Mouse (Mus musculus): ENCODE data around the gene Plpp1.

The Plpp1 gene

DNA sequence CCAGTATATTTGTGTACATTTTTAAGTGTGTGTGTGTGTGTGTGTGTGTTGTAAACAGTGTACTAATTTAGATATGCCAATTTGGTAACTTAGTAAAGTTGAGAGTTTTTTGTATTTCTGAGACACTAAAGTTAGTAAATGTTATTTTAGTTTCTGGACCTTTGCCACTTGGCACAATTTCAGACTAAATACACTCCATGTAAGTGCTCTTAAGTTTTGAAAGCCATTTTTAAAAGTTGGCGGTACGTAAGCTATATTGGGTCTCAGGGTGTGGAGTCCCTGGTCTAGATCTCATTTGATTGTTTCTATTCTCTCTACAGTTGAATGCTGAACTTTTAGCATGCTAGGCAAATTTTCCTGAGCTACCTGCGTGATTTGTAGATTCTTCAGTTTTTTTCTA is 17.5 kb downstream of the Plpp1 start:
- no peak for DNase-seq

DNA sequence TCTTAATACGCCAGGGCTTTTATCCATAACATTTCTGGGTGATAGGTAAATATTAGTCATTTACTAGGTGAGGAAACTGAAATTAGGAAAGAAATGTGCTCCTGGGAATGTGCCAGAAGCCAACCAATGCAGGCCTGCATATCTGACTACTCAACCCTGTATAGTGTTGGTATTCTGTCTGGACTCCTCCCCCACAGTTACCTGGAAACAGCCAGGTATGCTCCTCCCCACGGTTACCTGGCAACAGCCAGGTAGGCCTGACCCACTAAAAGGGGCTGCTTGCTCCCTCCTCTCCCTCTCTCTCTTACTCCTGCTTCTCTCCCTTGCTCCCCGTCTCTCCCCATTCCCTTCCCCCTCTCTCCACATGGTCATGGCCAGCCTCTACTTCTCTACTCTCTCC is 21.8 kb downstream of the Plpp1 start:
- no peak for DNase-seq

DNA sequence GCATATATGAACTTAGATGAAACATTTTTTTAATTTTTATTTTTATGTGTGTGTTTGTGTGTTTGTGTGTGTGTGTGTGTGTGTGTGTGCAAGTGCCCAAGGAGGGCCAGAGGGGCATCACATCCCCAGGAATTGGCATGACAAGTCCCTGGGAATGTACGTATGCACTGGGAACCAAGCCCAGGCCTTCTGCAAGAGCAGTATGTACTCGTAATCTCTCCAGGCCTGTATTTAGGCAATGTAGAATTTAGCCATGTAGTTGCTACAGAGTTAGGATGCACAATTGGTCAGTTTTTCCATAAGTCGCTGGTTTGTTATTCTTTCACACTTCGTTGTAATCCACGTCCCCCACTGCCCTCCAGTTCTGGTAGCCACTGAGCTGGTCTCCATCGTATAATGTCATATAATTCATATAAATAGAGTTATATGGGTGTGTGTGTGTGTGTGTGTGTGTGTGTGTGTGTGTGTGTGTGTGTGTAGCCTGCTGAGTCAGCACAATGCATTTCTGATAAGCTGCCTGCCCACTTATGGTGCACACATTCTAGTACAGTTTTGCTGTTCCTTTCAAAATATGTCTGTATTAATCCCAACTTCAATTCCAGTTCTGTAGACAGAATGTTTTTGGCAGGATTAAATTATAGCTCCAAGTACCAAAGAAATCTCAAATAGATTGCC is 22.8 kb downstream of the Plpp1 start:
- DNase-seq: no peak

DNA sequence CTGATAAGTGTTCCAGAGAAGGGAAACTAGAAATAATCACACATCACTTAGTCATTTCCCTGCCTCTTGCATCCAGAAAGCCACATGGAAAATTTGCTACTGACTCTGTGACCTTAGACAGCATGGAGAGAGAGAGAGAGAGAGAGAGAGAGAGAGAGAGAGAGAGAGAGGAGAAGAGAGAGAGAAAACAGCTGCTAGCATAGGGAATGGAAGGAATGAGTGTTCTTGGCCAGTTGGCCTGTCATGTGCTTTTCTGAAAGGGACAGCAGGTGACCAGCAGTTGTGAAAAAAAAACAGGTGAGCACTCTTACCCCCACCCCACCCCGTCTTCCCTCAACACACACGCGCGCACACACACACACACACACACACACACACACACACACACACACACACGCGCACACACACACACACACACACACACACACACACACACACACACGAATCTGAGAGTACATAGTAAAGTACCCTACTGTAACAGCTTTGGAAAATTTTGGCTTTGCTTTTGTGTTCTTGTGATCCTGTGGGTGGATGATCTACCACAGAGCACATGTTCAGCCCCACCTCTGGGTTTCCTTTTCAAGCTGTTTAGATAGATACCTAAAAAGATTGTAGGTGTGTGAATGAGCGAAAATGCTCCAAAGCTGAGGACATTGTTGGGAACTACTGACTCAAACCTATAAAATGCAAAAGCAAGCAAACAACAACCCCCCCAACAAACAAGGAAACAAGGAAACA is 23.5 kb downstream of the Plpp1 start:
- DNase-seq: no peak

DNA sequence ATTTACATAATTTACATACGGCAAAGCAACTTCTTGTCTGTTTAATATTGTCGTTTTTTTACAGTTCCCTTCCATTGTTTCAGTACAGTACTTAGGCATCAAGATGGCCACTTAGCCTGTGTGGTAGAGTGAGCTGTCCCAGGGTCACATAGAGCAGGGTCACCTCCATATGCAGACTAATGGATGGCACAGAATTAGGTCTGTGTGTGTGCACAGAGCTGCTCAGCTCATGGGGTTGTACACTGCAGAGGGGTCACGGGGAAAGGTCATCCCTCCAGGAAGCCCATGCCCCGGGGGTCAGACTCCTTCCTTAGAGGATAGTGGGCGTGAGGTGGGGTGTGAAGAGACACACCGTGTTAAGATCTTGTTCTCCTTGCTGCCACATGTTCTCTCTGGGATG is 24.9 kb downstream of the Plpp1 start:
- no peak for DNase-seq

DNA sequence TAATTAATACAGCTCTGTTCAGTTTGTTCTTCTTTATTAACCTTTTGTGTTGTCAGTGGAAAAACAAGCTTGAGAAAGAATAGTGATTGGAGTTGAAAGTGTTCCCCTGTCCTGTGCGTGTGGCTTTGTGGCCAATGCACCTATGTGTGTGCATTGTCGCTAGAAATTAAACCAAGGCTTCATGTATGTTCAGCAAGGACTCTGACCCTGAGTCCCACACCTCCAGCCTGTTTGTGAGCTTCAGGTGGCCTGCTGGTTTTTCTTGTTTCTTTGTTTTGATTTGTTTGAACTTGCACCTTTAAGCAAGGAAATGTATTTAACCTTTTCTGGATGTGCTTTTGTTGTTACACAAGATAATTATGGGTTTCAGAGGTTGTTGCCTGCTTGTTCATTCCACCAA is 29.0 kb downstream of the Plpp1 start:
- DNase-seq: no peak

DNA sequence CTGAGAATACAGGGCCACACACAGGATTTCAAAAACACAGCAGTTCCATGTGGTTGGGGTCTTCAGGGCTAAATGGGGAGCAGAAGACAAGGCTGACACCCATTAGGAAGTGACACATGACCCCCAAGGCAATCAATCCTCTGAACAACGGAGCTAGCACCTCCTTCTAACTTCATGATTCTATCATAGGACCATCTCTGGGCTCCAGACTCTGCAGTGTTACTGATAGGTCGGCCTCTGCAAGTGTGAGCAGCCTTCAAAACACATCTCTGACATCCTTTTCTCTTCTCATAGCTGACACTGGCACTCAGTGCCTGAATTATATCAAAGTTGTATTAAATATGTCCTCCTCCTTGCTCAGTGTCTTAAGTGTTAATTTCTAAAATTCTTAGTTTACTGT is 32.0 kb downstream of the Plpp1 start:
- DNase-seq: no peak

DNA sequence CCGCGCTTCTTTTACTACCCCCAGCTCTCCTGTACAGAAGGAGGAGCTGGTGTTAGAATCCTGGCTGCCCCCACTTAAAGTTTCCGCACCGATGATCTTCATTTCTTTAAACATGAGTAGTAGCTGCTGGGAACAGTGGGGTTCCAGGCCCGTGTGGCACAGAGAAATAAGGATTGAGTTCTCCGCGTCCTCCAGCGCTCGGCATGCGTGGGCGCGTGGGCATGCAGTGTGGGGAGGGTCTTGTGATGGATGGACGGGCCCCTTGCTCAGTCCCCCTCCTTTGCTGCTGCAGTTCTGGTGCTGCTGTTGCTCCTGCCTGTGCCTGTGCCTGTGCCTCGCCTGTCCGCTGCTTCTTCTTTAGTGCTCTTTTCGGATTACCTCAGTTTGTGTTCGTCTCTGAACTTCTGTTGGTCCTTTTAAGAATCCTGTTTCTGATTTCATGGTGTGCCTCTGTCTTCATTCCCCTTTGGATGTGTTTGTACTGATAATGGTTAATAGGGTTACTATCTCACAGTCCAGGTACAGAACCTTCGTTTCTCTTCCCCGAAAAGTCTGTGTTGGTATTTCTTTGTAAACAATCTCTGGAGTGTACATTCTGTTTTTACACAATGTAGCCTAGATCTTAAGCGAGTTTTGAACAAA is 32.8 kb downstream of the Plpp1 start:
- no peak for DNase-seq

DNA sequence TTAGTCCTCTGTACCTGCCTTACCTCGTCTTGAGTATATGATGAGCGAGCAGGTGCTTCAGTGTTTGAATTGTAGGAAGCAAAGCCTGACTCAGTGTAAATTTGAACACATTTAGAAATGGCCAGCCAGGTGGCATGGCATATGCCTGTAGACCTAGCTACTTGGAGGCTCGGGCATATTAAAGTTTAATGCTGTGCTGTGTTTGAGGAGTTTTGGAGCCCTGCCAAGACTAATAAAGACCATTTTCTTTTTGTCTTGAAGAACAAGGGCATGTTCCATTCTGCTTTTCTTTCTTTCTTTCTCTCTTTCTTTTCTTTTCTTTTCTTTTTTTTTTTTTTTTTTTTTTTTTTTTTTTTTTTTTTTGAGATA is 33.3 kb downstream of the Plpp1 start:
- DNase-seq: no peak

DNA sequence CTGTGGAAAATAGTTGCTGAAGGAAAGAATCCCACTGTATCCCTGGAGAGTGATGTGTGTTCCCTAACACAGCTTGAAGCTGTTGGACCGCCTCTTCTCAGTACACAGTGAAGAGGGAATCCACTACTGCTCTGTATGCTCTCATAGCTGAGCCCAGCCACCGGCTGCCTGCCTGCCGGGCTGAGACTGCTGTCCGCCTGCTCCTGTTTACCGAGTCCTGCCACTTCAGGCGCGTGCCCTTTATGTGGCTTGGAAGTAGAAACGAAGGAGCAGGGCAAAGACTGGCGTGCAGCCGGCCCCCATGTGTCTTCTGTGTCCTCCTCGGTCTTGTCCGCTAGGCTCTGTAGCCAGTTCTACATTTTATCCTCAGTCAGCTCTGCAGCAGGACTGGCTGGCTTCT is 34.5 kb downstream of the Plpp1 start:
- DNase-seq: no peak

DNA sequence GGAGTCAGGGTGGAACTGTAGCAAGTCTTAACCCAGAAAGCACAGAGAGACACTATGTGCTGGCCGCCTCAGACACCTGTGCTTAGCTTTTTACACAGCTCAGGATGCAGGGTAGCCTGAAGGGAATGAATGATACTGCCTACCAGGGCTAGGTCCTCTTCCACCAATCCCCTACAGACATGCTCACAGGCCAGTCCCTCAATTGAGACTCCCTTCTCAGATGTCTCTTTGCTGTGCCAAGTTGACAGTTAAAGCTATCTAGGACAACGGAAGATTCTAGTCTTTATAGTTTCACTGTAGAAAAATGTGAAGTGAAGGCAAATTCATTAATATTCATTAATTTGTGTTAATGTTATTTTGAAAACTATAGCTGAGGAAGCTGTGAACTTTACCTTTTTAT is 36.4 kb downstream of the Plpp1 start:
- DNase-seq: no peak

DNA sequence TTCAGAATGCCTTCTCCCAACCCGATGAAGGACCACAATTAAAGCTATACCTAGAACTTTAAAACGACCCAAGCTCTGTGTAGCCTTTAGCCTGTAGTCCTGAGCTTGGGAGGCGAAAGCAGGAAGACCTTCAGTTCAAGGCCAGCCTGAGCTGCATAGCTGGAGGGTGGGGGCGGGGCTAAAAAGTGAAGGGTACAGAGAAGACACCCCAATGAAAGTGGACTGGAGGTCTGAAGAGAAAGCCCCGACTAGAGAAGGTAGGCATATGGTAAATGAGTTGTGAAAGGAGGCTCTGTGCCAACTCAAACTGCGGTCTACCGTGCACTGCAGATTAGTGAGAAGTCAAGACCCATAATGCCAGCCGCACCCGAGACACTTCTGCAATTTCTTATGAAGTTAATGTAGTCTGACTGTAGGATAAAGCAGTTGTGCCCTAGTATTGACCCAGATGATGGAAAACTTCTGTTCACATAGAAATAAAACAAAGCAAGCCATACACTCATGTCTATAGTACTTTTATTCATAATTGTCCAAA is 37.1 kb downstream of the Plpp1 start:
- no peak for DNase-seq

DNA sequence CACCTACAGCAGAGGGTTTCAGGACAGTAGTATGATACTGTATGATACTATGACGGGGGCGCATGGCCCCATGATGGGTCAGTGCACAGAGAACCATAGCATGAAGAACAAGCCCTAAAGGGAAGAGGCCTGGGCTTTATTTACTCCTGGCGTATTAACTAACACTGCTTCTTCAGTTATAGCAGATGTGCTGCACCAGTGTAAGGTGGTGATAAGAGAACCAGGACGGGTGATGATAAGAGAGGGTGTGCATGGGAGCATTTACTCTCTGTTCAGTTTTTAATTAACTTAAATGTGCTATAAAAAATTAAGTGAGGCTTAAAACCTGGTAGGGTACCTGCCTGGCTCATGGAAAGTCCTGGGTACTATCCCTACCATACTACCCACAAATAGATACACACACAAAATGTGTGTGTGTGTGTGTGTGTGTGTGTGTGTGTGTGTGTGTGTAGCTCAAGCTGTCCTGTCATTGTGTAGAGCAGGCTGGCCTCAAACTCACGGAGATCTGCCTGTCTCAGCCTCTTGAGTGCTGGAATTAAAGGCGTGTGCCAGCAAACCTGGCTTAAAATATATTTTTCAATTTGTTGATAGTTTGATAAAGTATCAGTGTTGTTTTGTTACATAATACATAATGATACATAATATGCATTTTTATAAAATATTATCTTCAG is 38.1 kb downstream of the Plpp1 start:
- DNase-seq: no peak

DNA sequence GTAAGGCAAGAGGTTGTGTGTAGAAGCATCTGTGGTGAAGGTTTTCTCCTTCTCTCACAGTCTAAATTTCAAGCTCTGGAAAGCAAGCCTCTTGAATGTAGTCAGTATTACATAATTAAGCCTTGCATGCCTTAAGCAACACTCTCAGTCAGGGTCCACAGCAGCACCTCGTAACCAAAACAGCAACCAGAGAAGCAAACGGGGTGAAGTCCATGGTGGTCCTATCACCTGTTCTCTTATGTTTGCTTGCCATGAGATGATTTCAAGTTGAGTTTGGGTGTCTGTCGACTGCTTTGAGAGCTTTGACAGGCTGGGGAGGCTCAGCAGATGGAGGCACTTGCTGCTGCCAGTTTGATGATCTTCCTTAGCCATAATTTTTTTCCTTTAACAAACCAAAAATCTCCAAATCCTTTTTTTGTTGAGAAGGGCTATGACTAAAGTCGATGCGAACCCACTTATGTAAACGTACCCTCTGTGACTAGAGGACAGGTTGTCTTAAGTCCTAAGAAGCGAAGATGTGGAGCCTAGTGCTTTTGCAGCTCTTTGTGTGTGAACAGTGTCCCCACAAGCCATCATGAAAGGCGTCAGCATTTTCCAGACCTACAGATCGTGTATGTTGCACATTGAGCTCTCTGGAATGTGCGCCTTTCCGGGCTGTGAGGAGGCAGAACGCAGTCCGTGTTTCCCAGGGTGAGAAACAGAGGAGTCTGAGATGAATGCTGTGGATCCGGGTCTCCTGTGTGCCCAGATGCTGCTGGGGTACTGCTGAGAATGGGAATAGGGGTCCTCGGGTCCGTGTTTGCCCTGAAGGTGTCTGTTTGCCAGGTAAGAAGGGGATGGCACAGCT is 39.9 kb downstream of the Plpp1 start:
- DNase-seq: no peak

DNA sequence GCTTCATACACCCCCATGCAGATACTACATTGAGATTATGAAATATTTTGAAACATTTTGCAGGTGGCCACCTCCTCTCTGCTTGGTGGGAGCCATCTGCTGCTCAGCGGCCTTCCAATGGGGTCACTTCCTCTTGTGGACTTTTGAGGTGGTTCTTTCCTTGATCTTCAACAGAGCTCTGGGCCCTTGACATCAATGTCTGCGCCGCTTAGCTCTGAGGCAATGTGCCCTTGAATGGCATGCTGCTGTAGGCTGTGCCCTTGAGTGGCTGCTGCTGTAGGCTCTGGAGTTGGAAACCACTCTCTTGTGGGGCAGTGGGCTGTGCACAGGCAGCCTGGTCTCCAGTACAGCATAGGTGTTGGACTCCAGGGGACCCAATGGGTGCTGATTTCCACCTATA is 45.3 kb downstream of the Plpp1 start:
- no peak for DNase-seq

DNA sequence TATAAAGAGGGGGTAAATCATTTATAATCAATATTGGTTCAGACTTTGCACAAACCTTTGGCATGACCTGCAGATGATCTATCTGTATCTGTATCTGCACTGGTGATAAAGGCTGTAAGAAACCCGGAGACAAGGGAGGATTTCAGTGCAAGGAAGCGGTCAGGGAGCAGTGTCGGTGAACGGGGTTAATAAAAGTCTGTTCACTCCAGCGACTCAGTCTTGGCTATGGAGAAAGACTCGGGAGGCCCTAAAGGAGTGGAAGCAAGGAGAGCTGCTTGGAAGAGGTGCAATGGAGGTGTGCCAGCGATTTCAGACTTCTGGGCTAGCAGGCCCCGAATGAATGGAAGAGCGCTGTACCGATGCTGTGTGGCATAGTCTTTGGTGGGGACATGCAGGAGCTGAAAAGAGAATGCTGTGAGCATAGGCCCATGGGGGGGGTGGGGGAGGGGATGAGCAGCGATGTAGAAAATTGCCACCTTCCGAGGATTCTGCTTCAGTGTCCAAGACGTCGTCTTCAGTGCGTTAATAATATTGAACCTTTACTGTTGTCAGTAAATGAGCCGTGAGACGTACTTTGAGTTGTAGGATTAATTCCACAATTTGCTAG is 53.2 kb downstream of the Plpp1 start:
- no peak for DNase-seq

DNA sequence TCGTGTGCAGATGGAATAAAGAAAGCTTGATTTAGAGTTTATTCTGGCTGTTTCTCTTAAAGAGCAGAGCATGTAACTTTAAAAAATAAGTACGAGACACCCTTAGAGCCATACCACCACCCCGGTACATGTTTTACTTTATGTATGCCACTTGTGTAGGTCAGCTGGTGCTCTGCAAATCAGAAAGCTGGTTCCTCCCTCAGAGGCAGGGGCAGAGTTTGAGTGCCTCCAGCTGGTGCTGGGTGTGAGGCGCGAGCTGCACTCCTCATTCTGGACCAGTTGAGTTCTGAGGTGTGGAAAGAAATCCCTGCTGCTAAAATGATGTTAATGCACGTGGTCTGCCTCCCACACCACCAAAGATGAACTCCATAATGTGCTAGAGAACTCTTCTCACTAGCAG is 53.8 kb downstream of the Plpp1 start:
- no peak for DNase-seq

DNA sequence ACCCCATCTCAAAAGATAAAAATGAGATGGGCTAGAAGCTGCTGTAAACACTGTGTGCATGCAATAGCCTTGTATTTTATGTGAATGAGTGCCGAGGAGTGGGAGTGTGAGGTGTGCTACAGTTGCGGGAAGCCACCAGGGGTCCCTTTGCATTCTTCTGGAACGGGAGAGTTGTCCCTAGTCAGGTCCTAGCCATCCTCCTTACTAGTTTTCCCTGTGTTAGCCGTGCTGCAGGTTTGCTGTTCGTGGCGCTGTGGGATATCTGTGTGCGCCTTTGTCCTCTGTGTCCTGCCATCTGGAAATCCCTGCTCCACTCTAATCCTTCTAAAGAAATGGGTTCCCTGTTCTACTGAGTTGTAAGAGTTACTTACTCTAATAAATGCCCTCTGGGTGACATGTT is 57.3 kb downstream of the Plpp1 start:
- DNase-seq: no peak

DNA sequence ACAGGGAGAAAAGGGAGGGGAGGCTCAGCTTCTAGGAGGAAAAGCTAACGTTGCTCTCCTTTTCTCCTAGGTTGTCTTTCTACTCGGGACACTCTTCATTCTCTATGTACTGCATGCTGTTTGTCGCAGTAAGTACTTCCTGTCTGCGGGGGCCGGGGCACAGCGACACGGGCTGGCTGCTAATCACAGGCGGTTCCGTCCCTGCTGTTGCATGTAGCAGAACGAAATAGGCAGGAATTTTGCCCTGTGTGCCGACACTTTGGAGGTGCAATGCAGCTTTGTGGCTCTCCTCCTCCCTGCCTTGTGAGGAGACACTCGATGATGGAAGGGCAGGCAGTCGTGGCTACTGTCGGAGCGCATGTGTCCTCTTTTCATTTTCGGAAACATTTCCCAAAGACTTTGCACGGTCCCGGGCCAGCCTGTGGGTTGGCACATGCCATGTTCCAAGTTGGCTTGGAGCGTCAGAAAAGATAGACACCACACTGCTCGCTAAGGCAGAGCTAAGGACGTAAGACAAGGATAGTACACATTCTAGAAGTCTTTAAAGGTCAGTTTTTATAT is 59.1 kb downstream of the Plpp1 start:
- no peak for DNase-seq

DNA sequence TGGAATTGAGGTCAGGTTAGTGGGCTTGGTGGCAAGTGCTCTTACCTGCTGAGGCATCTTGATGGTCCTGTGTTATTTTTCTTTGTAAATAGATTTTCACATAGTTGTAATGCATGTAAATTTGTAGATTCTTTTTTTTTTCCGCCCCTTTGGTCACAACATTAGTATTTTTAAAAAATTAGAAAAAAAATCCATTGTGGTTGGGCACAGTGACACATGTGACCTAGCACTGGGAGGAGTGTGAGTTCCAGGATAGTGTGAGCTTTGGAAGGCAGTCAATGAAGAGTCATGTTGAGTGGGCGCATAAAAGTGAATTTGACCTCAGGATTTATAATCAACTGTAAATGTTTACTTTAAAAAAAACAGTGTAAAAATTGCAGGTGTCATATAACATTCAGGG is 59.8 kb downstream of the Plpp1 start:
- no peak for DNase-seq

DNA sequence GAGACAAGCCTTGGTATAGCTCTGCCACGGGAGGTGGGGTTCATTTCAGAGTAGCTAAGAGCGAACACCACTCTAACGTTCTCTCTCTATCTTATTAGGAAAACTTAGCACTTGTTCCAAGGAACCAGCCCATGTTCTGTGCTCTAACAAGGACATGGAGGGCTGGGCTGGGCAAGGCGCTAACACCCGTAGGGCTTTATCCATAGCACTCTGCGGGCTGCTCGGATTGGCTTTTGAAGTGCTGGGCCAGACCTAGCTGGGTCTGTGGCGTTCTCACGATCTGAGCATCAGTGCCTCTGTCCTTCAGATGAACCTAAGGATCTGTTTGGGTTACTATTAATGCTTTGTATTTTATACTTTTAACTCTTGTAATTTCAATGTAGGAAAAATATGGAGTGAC is 60.3 kb downstream of the Plpp1 start:
- no peak for DNase-seq

DNA sequence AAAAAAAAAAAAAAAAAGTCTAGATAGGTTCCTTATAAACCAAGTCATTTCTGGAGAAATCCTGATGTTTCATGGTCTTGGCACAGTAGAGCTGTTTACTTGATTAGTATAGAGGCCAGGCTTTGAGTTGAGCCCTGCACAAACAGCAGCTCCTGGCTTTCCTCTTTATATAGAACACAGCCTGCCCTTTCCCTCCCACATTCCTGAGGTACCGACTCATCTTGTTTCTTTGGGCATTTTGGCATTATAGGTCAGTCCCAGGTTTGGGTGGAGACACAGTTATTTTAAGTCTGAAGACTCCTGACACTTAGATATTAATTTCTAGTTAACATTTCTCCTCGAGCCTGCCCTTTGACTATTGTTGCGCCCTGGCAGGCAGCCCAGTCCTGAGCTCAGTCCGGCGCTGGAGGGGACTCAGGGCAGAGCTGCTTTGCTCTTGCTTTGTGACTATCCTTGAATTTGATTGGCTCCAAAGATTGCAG is 61.3 kb downstream of the Plpp1 start:
- DNase-seq: no peak

Measured in thymus, postnatal 36 days (tissue).